Mouse (Mus musculus) heart, adult 9 months (tissue): ENCODE results near the gene Sqstm1.

Experiments used
- DNase-seq, 2 experiments: peaks; one replicate each; pipeline ENCODE4 v3.0.0; 2022; ENCODE audit warnings: low spot score in 2 of 2

Sqstm1 gene

DNA sequence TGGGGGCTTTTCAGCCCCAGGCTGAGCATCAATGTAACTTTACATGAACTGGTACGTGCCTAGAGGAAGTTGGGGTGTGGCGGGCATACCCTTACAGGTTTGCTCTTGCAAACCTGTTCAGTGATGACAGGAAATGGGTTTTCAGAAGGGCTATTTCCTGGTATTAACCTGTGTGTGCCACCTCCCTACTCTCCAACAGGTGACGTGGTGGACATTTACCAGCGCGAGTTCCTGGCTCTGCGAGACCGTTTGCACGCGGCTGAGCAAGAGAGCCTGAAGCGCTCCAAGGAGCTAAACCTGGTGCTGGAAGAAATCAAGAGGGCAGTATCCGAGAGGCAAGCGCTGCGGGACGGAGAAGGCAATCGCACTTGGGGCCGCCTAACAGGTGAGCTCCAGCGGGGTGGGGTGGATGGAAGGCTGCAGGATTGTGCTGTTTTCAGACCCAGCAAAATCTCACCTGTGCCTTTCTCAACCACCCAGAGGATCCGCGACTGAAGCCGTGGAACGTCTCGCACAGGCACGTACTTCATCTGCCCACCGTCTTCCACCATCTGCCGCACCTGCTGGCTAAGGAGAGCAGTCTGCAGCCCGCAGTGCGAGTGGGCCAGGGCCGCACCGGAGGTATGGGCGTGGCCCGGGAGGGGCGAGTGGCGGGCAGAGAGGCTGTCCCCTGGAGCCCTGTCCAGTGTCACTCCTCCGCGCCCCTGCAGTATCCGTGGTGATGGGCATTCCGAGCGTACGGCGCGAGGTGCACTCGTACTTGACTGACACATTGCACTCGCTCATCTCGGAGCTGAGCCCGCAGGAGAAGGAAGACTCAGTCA, 20.1 kb upstream of the Sqstm1 start:
- DNase-seq: no peak

DNA sequence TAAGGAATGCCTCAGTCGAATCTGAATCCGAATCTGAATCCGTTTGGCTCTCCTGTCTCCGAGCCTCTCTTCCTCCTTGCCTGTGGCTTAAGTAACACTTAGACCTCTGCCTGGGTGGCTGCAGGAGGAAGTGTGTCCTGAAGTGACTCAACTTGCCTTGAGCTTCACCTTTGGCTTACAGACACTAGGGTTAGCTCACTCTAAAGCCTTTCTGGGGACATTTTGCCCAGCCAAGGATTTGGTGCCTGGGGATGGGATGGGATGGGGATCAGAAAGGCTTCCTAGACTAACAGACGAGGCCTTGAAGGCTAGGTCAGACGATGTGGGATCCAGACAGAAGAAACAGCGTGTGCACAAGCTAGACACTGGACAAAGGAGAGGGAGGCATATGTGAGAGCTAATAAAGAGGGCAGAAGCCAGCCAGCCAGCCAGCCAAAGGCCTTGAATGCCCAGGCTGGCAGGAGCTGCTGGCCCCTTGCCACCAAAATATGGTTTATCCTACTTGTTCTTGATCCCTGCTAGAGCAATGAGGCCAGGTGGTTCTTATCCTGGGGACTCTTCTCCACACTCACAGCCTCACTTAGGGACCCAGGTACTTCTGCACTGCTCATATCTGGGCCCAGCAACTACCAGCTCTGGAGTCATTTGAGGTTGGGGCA, 18.8 kb upstream of the Sqstm1 start:
- DNase-seq: no peak

DNA sequence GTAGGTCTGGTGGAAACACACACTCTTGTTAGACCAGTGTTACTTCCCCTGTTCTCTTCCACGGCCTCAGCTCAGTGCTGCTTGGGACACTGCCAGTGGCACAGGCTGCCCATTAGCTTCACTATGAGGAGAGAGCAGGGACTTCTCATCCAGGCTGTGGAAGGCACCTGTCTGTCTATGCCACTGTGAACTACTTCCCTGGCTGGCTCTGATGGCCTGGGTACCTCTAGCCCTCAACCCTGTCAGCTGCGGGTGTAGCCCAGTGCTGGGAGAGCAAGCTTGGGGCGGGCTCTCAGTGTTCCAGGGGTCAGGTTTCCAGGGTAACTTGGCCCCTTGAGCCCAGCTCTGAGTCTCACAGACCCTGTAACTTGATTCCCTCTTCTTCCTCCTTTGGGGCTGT, 18.1 kb upstream of the Sqstm1 start:
- no peak for DNase-seq

DNA sequence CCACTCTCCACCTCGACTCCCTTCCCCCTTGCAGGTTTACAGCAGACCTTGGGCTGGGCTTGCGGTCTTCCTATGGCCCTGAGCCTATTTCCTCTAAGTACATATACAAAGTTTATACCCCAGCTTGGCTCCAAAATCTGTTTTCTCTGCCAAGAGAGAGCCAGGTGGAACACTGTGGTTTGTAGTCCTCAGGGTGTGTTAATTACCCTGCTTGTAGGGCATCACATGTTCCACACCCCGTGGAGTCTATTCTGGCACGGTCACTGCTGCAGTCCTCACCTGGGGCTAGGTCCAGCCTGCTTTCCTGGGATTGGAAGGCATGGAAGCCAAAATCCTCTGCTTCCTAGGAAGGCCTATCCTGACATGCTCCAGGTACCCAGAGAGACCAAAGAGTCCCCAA, 17.1 kb upstream of the Sqstm1 start:
- DNase-seq: no peak

DNA sequence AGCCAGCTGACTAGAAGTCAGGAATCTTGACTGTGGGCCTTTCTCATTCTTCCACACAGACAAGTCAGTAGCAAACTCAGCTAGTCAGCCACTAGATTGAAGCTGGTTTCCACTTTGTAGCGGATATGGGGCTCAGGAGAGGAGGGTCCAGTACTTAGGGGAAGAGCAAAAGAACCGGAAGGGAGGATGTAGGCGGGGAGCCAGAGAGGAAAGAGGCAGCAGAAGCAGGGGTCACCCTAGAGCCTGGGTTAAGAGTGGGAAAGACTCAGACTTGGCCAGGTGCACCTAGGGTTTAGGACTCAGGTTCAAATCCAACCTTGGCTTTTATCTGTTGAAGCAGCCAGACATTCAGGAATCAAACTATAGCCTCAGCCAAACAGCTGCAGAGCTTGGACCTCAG, 16.6 kb upstream of the Sqstm1 start:
- DNase-seq: no peak

DNA sequence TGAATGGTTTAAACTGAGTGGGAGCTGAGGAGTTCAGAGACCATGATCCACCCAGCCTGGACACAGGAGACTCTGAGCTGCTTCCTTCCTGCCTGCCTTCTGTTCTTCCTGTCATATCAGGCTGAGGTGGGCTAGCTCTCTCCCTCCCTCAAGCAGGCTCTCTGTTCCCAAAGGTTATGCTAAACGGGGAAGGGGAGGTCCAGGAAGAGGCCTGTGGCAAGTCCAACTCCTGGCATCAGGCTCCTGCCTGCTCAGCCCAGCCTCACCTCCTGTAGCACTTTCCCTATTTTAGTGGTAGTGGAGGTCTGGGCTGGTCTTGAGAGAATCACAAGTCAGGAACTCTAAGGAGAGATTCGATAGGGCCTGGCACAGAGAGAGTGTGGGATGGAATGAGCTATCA, 15.8 kb upstream of the Sqstm1 start:
- DNase-seq: no peak

DNA sequence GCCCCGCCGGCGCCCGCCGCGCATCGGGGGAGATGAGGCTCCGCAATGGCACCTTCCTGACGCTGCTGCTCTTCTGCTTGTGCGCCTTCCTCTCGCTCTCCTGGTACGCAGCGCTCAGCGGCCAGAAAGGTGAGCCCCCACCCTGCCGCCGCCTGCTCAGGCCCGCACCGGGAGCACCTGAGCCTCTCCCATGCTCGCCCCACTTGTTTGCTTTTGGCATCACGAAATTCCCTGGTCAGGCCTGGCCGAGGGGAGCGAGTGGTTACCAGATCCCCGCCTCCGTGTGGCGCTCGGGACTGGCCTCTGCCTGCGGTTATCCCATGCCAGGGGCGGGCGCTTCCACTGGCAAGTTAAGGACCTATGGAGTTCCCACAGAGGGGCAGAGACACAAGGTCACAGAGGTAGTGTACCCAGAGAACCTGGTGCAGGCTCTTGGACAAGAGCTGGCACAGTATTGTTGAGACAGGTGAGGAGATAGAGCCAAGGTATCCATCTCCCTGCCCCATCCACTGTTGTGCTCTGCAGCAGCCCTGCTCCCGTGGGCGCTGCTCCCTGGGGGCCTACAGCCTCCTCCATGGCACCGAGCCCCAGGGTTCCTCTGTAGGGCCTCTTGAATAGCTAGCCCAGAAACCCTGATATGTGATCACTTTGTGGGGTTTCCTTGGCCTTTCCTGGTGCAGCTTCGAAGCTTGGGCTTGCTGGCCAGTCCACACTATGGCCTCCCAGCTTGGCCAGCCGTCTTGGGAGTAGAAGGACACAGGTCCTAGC, 15.2 kb upstream of the Sqstm1 start:
- DNase-seq: no peak

DNA sequence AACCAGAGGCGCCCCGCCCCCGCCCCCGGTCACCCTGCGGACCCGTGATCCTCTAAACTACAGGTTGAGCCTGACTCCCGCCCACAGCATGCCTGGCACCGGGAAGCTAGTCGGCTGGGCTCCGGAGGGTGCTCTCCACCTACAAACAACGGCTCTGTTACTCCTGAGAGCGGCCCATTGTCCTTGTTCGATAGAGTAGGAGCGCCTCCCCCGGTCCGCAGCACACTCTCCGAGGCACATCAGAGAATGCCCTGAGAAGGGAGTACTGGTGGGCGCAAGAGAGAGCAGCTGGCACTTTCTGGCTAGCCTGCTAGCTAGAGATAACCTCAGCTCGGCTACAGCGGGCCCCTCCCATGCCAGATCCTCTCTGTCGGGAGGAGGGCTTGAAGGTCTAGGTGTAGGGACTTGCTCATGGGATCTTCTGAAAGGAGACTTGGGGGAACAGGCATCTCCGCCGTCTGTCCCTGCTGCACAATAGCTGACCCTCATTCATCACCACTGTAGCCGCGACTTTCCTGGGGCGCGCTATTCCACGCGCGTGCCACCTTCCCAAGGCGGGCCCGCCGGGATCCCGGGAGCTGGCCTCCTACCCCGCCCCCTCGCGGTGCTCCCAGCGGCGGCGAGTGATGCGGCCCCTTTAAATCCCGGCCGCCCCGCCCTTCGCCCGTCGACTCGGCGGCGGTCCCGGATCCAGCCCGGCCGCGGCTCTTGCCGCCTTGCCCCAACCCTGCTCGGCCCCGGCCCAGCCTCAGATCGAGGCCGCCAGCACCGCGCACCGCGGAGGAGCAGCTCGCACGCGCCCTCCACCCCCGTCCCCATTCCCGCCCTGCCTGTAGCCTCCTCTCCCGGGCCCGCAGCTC, 14.3 kb upstream of the Sqstm1 start:
- DNase-seq: peak; percentile 90

DNA sequence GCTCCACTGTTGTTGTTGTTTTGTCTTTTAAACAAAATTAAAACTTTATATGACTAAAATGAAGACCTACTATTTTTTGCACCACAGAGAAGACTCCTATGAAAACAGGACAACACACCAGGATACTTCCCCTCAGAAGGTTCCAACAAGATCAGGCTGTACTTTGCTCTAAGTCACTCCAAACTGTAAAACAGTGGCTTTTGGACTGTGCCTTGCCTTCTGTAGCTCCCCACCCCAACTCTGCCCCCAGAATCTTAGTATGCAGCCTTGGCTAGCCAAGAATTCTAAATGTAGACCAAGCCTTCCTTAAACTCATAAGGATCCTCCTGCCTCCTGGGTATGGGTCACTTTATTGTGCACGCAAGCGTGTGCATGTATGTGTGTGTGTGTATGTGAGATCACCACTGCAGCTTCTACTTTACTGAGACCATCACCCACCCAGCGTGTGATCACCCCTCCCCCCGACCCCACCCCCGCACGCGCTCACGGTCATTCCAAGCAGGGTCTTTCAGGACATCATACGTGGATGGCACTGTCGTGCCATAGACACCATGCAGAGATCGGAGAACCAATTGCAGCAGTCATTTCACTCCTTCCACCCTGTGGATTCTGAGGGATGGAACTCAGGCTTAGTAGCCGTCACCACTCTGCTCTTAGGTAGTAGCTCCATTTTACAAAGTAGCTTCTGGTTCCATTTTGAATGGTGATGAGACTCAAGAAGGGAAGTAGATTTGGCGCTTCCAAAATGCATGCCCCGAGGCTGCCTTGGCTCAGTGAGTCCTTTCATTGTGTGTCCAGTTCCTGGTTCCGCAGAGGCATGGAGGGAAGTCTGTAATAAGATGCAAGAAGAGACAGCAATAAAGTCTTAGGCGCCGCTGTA, 13.4 kb upstream of the Sqstm1 start:
- no peak for DNase-seq

DNA sequence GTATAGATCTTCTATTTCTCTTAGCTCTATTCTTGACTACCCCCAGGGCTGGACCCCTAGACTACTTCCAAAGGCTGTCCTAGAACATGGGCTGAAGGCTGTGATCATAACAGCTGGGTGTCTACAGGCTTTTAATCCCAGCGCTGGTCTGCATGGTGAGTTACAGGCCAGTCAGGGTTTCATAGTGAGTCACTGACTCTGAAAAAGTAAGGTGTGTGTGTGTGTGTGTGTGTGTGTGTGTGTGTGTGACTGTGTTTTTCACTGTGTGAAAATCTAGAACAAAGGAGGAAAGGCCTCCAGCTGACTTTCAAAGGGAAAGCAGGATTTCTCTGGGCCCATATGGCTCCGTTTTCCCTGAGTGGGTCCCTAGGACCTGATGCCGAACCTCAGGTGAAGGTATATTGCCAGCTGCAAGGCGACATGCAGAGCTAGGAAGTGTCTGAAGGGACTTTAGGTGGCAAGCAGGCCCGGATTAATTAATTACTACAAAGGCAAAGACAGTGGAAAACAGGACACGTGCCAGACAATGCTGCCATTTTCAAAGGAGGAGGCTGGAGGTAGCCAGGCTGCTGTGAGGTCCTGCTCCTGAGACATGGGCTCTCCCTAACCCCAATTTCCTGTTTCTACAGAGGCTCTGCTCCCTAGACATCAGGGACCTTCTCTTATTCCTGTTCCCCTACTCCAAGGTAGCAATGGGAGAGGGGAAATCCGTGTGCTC, 12.1 kb upstream of the Sqstm1 start:
- DNase-seq: no peak

DNA sequence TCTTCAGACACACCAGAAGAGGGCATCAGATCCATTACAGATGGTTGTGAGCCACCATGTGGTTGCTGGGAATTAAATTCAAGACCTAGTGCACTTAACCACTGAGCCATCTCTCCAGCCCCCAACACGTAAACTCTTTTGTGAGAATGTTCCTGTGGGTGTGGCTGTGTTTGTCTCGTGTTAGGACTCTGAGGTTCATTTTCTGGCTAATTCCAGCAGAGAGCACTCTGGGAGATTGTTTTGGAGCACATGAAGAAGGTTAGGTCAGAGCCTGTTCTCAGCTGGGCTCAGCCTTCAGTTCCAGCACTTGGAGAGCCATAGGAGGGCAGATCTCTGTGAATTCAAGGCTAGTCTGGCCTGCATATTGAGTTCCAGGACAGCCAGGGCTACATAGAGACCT, 9.2 kb upstream of the Sqstm1 start:
- DNase-seq: no peak

DNA sequence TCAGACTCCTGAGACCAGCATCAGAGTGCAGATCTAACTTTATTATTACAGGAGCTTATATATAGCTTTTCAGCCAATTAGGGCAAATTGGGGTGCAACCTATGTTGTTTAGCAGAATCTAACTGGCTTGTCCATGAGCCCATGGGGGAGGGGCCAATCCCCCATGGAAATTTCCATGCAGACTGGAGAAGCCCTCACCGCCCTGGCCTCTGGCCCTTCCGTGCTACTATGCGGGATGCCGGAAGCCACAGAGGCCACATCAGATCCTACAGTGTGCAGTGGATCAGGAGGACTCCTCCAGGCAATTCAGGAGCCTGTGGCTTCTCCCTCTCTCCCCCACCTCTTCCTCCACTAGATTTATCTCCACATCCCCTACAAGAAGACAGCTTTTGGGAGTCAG, 7.2 kb upstream of the Sqstm1 start:
- no peak for DNase-seq

DNA sequence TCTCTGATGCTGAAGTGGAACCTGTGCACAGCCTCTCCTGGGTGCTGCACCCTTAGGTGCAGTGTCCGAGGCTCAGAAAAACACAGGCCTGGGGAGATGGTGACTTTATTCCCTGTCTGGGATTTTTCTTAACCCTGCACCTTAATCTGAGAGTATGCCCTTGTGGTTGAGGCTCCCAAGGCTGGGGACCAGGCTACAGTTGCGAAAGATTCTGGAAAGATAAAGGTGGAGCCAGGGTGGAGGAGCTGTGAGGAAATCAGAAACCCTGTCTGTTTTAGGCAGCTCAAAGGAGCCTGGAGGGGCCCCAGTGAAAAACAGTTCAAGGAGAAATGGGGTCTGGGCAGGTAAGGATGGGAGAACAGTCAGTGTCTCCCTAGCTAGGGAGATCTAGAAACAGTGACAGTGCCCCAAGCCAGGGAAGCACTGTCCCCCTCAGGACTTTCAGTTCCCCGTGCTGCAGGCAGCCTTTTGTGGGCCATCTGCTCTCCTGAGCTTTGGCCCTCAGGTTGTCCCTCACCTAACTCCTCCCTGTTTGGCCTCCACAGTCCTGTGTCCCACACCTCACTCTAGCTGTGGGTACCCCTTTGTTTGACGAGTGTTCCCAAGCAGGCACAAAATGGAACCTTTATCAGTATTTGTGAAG, 6.2 kb upstream of the Sqstm1 start:
- DNase-seq: no peak

DNA sequence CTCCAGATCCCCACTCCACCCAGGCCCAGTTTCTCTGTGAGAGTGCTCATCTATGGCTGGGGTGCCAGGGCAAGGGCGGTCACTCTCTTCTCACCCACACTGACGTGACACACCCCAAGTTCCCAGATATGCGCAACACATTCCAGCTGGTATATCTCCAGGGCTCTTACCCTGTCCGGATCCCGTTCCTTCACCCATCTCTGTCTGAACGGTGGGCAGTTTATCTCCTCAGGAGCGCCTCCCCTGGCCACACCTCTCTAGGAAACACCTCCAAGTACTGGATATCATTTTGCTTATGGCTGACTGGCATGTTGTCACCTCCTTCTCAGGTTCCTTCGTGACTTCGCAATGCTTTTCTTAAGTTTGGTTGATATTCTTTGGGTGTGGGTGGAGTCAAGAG, 5.0 kb upstream of the Sqstm1 start:
- DNase-seq: no peak

DNA sequence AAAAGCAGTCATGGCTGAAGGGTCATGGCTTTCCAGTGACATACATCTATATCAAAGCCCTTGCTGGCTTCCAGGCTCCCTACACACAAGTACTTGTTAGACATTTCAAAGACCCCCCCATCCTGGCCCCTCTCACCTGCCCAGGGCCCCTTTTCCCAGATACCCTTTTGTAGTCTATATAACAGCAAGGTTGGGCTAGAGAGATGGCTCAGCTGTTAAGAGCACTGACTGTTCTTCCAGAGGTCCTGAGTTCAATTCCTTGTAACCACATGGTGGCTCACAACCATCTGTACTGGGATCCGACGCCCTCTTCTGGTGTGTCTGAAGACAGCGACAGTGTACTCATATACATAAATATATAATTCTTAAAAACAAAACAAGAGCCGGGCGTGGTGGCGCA, 4.0 kb upstream of the Sqstm1 start:
- no peak for DNase-seq

DNA sequence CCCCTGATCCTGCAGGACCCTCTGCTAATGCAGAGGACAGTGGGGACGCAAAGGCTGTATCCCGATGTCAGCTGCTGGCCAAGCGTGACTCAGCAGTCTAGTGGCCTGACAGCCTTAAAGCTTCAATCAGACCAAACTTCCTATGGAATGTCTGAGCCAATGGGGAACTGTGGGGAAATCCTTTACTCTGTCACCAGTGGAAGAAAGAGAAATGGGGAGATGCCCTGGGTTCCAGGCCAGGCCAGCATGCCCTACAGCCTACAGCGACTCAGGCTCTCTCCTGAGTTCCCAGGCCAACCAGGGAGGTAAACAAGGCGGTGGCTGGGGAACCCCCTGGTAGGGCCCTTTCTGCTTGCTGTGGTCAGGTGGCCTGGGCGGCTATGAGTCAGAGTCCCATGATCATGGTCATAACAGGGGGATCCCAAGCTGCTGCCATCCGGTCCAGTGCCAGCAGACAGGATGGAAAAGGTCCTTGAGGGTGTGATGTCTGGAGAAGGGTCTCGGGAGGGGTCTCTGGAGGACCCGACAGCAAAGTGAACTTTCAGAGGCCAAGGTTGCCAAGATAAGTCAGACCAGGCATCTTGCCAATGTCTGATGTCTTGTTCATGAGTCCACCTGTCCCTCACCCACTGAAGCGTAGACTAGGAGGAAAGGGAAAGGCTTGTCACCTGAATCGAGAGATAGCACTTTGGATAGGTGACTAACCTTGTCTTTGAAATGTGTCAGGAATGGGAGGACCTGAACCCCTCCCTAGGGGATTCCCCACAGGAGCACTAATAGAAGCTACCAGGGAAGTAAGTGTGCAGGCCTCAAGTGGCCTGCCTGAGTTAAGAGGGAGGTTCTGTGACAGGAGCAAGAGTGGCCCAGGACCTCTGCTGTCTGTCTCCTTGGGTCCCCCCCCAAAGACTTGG, 2.5 kb upstream of the Sqstm1 start:
- peak; percentile 94 to 95 for DNase-seq

DNA sequence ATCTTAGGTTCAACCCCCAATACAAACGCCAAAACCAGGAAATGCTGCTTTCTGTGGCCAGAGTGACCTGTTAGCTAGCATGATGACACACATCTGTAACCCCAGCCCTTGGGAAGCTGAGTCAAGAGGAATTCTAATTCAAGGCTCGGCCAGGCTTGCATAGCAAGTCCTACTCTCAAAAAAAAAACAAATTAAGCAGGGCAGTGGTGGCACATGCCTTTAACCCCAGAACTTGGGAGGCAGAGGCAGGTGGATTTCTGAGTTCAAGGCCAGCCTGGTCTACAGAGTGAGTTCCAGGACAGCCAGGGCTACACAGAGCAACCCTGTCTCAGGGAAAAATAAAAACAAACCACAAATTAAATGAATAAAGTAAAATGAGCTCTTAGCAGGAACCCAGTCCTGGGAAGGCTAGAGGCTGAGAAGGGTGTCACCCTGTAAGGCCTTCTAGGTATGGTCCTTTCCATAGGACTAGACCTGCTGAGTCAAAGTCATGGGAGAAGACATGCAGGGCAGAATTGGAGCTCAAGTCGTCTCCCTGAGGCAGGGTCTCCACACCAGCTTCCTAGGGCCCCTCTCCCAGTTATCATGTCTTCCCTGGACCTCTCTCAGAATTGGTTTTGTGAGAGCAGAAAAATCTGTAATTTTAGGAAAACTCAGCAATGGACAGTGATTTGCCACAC, 1.6 kb upstream of the Sqstm1 start:
- no peak for DNase-seq
